Mouse (Mus musculus) hematopoietic stem cell, adult 5-6 weeks (primary cell): Measurements from ENCODE around the gene Islr. TPM values are rescaled to one million over a fixed set of nuclear protein-coding genes. Genes with fewer than 3 reads are reported as not detected.

Source experiments
- ATAC-seq, 2 experiments: fragments of 125-278 bp in 1 of 2; replicated peaks in 1 of 2; 2 replicates each; pipeline ENCODE4 v1.8.0; 2016 to 2017; ENCODE audit warnings: inconsistent platforms in 2 of 2, mild to moderate bottlenecking in 2 of 2, moderate number of reproducible peaks in 2 of 2, low read depth in 1 of 2, moderate TSS enrichment in 1 of 2; ENCODE audit not compliant: low FRiP score in 2 of 2, poor library complexity in 2 of 2, severe bottlenecking in 2 of 2, insufficient read depth in 1 of 2, low TSS enrichment in 1 of 2
- total RNA-seq: library from RNA; stranded (forward); fragments of 172-1452, 232-1000 nt; gene quantifications from 2 replicates; pipeline ENCODE4 v1.2.3, GENCODE M21; 2017

The Islr gene
- total RNA-seq, 1 experiment from 2014 or later: 1.5 TPM

GRCm38 (mm10) chr9:58135921-58136321, 68.2 kb downstream of the Islr start:
- ATAC-seq: no peak

GRCm38 (mm10) chr9:58134906-58135305, 69.2 kb downstream of the Islr start:
- no peak for ATAC-seq

- no peak for ATAC-seq
Observed at GRCm38 (mm10) chr9:58133893-58134884, 69.9 kb downstream of the Islr start.

- no peak for ATAC-seq
Observed at GRCm38 (mm10) chr9:58131735-58132134, 72.4 kb downstream of the Islr start.

GRCm38 (mm10) chr9:58130909-58131308, 73.2 kb downstream of the Islr start:
- ATAC-seq: no peak

- no peak for ATAC-seq
Observed at GRCm38 (mm10) chr9:58129508-58129907, 74.6 kb downstream of the Islr start.

GRCm38 (mm10) chr9:58128926-58129413, 75.1 kb downstream of the Islr start:
- ATAC-seq: no peak

GRCm38 (mm10) chr9:58125811-58126210, 78.3 kb downstream of the Islr start:
- no peak for ATAC-seq

- no peak for ATAC-seq
Observed at GRCm38 (mm10) chr9:58125085-58125484, 79.0 kb downstream of the Islr start.

- no peak for ATAC-seq
Observed at GRCm38 (mm10) chr9:58118671-58119070, 85.4 kb downstream of the Islr start, which contains the start of gene Ccdc33. Gene Ccdc33, minus strand, starts transcription at chr9:58118823.

- ATAC-seq: no peak
Observed at GRCm38 (mm10) chr9:58116024-58116651, 88.0 kb downstream of the Islr start.

- no peak for ATAC-seq
Observed at GRCm38 (mm10) chr9:58115297-58115925, 88.7 kb downstream of the Islr start.

- no peak for ATAC-seq
Observed at GRCm38 (mm10) chr9:58114019-58114418, 90.1 kb downstream of the Islr start.

GRCm38 (mm10) chr9:58113279-58113884, 90.7 kb downstream of the Islr start:
- 0 out of 4 replicates have a peak, but pooled peaks of 1 of the 2 experiments have one; percentile 21 for ATAC-seq

- ATAC-seq: no peak
Observed at GRCm38 (mm10) chr9:58112866-58113278, 91.2 kb downstream of the Islr start.

GRCm38 (mm10) chr9:58112321-58112751, 91.8 kb downstream of the Islr start:
- ATAC-seq: no peak

- no peak for ATAC-seq
Observed at GRCm38 (mm10) chr9:58111431-58111830, 92.7 kb downstream of the Islr start.
